Mouse (Mus musculus): ENCODE measurements at regions not wholly inside any gene's neighbourhood (a gene's known extent, or its start where the extent isn't known, plus 50 kb on each side); places are given as distances from the start of the nearest gene placed in this dataset.

DNA sequence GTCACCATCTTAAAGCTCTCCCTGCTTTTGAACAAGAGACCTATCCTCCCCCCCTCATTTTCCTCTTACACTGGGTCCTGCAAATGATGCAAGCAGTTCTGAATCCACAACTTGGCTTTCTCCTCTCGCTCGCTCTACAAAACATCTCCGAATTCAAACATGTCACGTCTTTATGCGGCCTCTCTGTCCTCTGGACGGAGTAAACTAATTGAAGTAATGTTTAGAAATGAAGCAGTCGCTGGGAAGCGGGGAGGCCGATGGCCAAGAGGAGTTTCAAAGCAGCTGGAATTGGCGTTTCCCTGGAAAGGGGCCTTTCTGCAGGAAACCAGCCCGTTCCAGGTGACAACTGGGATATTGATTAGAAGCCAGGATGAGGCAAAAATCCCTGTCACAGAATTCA lies 446.8 kb downstream of the Ate1 start:
- DNase-seq (ENCODE audit: low read depth, low spot score), result no peak

DNA sequence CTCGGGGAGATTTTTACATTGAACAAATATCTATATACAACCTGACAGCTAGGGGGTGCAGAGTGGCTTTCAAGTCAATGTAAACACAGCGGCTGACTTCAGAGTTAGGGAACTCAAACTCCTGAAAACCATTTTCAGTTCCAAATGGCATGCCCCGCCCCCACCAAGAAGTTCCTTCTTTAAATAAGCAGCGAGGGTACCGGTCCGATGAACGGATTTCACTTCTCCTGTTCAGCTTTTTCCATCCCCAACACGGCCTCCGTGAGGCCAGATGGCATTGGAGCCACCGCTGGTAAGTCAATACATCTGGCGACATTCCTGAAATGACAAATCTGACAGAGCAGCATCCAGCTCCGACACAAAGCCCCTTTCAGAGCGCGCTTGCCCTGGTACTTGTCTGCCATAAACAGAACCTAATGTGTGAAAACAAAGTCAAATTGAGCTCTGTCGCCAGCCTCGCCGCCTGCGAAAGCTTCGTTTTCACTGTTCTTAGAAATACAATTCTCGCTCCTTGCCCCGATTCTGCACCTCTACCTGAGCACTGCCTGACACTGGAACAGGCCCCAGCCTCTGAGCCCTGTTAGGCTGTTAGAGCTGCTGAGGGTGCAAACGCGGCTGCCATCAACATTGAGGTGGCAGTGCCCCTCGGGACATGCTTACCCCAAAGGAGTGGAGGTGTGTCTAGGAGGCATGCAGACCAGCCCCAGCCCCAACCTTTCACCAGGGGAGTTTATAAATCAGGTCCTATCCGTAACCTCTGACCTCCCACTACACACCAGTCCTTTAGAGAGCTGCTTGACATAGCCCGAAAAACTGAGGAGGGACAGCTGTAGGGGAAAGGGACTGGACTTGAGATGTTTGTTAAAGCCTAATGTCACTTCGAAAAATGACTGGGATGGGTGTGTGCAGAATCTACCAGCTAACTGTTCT lies 446.0 kb downstream of the Ate1 start:
- DNase-seq (ENCODE audit: low read depth, low spot score), result no peak

DNA sequence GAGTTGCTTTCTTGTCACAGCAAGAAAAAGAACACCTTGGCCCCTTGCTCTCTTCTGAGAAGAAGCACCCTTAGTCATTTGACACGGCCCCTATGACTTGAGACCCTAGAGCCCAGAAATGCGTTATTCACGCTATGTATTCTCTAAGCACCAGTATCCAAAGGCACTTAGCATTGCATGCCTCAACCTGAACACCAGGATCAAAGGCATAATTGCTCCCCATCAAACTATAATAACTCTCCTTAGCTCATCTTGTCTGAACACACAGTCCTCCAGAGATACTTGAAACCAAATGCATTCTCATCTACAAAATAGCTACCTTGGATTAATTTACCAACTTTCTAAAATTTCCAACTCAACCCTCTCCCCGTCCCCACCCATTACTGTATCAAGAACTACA lies 437.5 kb downstream of the Ate1 start:
- DNase-seq (ENCODE audit: low read depth, low spot score), result no peak

DNA sequence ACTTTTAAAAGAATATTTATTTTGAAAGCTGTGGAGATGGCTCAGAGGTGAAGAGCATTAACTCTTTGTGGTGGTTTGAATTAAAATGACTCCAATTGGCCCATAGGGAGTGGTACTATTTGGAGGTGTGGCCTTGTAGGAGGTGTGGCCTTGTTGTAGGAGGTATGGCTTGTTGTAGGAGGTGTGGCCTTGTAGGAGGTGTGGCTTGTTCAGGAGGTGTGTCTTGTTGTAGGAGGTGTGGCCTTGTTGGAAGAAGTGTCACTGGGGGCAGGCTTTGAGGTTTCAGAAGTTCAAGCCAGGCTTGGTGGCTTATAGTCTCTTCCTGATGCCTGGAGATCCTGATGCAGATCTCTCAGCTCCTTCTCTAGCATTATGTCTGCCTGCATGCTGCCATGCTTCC lies 434.5 kb downstream of the Ate1 start:
- no peak for DNase-seq (ENCODE audit: low read depth, low spot score)

DNA sequence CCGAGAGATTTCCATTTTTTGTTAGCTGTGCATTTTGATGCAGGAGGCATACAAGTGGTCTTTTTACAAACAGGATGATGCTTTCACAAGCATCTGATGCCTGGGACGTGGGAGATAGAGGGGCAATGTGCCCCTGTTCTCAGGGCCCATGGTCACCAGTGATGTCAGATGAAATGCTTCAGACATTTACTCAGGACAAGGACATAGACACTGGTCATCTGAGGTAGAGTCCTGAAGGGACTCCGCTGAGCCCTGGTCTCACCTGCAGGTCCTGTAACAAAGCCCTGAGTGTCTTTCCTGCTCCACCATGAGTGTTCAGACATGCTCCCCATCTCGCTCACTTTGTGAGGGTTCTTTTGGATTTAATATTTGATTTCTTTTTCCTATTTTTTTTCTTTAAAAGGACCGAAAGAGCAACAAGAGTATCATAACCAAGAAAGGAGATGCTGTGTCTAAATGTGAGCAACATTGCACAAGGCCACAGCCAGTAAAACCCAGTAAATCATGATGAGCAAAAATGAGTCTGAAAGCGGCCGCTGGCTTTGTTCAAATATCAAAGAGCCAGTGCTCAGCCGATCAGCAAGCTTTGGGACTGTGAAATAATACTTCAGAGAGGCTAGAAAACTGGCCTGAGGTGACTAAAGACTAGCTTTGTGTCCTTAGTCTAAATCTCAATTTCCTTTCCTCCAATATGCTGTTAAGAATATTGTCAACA lies 430.1 kb downstream of the Ate1 start:
- DNase-seq (ENCODE audit: low read depth, low spot score), result no peak

DNA sequence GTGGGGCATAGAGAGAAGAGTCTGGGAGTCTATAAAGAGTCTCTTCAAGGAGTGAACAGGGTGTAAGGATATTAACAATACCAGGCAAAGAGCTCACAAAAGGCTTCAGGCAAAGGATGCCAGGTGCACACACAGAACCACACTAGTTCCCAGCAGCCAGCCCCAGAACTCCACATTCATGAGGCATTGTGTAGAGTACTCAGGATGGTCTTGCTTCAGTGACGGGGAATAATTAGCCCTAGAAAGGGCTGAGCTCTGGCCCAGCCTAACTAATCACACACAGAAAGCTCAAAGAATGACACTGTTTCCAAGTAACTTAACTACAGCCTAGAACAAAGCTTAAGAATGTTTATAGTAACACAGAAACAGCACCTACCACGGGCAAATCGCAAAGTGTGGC lies 428.2 kb downstream of the Ate1 start:
- no peak for DNase-seq (ENCODE audit: low read depth, low spot score)

DNA sequence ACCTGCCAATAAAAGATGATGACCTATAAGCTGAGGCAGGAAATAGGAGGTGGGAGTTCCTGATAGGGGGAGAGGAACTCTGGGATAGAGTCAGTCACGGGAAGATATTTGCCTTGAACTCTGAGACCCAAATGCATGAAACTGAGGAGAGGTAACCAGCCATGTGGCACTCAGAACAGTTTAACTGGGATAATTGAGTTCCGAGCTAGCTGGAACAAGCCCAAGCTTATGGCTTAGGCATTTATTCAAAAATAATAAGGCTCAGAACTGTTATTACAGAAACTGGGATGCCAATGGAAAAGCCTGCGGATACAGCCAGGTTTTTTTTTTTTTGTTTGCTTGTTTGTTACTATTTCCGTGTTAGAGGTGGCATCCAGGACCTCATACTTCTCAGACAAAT lies 425.0 kb downstream of the Ate1 start:
- no peak for DNase-seq (ENCODE audit: low read depth, low spot score)

DNA sequence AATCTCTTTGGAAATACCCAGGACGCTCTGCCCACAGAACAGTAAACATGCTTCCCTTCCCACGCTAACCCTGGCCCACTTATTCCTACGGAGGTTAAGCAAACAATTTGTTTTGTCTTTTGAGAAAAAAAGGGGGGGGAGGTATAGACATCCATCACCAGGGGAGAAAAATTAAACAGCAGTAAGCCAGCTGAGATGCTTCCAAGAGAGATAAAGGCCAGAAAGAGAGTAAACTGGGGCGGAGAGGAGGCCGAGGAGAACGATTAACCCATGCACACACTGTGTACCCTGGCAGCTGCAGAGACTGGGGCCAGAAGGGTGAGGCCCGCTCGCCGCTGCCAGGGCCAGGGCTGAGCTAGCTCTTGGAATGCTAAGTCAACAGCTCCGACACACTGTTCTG lies 421.6 kb downstream of the Ate1 start:
- DNase-seq (ENCODE audit: low read depth, low spot score), result no peak

DNA sequence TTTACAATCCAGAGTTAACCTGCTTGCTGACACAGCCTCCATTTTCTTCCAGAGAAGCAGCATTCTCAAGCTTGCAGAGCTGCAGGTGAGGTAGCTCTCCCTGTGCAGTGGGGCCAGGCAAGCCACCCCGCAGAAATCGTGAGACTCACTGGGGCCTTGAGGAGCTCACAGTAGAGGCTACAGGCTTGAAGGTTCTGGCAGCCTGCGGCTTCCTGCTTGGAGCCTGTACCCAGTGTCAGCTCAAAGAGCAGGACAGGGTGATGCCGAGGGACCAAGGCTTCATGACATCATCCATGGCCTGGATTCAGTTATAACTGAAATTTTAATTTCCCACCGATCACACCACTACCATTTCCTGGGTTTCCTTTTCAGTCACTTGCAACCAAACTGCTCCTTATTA lies 417.5 kb downstream of the Ate1 start:
- DNase-seq (ENCODE audit: low read depth, low spot score), result no peak

DNA sequence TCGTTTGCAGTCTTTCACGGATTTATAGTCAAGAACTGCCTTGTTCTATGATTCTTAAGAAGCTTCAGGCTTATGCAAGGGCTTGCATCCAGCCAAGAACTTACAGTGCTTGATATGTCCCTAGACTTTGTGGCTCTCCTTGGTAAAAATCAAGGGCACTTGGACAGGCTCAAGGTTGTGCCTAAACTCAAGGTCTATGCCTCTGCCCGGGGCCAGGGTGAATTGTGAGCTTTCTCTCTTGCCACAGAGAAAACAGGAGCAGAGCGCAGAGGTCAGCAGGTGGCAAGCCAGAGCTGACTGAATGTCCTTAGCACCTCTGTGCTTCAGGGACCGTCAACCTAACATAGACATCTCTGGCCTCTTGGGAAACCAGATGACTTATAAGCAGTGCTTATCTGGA lies 413.2 kb downstream of the Ate1 start:
- no peak for DNase-seq (ENCODE audit: low read depth, low spot score)

DNA sequence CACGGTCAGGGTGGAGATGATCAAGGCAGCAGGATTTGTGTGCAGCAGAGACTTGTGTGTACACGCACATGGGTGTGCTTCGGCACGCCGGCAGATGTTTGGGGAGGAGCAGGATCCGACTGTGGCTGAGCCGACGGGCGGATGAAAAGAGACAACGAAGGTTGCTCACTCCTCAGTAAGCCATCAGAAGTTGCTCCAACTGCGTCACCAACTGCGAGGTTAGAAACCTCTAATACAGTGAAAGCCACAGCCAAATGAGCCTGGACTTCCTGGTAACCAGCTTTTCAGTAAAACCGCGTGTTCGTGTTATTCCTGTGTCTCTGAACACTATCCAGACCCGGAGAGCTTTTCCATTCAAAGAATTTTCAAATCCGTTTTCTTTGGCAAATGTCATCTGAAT lies 411.8 kb downstream of the Ate1 start:
- no peak for DNase-seq (ENCODE audit: low read depth, low spot score)

Measured in CD4-positive, CD25-positive, alpha-beta regulatory T cell, adult 2 months (primary cell).